Mouse (Mus musculus): ENCODE data around the gene E330017A01Rik.

Gene E330017A01Rik

GRCm38 (mm10) chr16:58662287-58662791 lies 23.8 kb upstream of the E330017A01Rik start:
- DNase-seq (ENCODE audit: low spot score): no peak

GRCm38 (mm10) chr16:58661826-58662225 lies 23.3 kb upstream of the E330017A01Rik start:
- no peak for DNase-seq (ENCODE audit: low spot score)

- no peak for DNase-seq (ENCODE audit: low spot score)
Observed at GRCm38 (mm10) chr16:58658668-58659067, 20.1 kb upstream of the E330017A01Rik start.

GRCm38 (mm10) chr16:58656526-58656925 lies 18.0 kb upstream of the E330017A01Rik start:
- no peak for DNase-seq (ENCODE audit: low spot score)

- no peak for DNase-seq (ENCODE audit: low spot score)
Observed at GRCm38 (mm10) chr16:58655751-58656150, 17.2 kb upstream of the E330017A01Rik start.

GRCm38 (mm10) chr16:58649979-58650378 lies 11.4 kb upstream of the E330017A01Rik start:
- DNase-seq (ENCODE audit: low spot score): no peak

- no peak for DNase-seq (ENCODE audit: low spot score)
Observed at GRCm38 (mm10) chr16:58638016-58638415, 523 bp downstream of the E330017A01Rik start.

- DNase-seq (ENCODE audit: low spot score): no peak
Observed at GRCm38 (mm10) chr16:58637448-58637847, 1.1 kb downstream of the E330017A01Rik start.

GRCm38 (mm10) chr16:58635866-58636265 lies 2.7 kb downstream of the E330017A01Rik start:
- no peak for DNase-seq (ENCODE audit: low spot score)

- no peak for DNase-seq (ENCODE audit: low spot score)
Observed at GRCm38 (mm10) chr16:58629736-58630135, 8.8 kb downstream of the E330017A01Rik start.

GRCm38 (mm10) chr16:58628968-58629367 lies 9.6 kb downstream of the E330017A01Rik start:
- no peak for DNase-seq (ENCODE audit: low spot score)

GRCm38 (mm10) chr16:58628336-58628680 lies 10.2 kb downstream of the E330017A01Rik start:
- no peak for DNase-seq (ENCODE audit: low spot score)

GRCm38 (mm10) chr16:58627597-58628335 lies 10.8 kb downstream of the E330017A01Rik start:
- DNase-seq (ENCODE audit: low spot score): no peak

- peak; percentile 5 for DNase-seq (ENCODE audit: low spot score)
Observed at GRCm38 (mm10) chr16:58623944-58624343, 14.6 kb downstream of the E330017A01Rik start.

GRCm38 (mm10) chr16:58623114-58623513 lies 15.4 kb downstream of the E330017A01Rik start:
- no peak for DNase-seq (ENCODE audit: low spot score)

GRCm38 (mm10) chr16:58622377-58622776 lies 16.2 kb downstream of the E330017A01Rik start:
- DNase-seq (ENCODE audit: low spot score): no peak

GRCm38 (mm10) chr16:58617346-58617745 lies 21.2 kb downstream of the E330017A01Rik start:
- DNase-seq (ENCODE audit: low spot score): no peak

- DNase-seq (ENCODE audit: low spot score): no peak
Observed at GRCm38 (mm10) chr16:58616878-58617277, 21.7 kb downstream of the E330017A01Rik start, which contains the start of gene Gm813. TSS of gene Gm813 (minus strand) at chr16:58616978.

- DNase-seq (ENCODE audit: low spot score): no peak
Observed at GRCm38 (mm10) chr16:58612969-58613368, 25.6 kb downstream of the E330017A01Rik start.

- DNase-seq (ENCODE audit: low spot score): no peak
Observed at GRCm38 (mm10) chr16:58607101-58607500, 31.4 kb downstream of the E330017A01Rik start.

GRCm38 (mm10) chr16:58604680-58605079 lies 33.9 kb downstream of the E330017A01Rik start:
- no peak for DNase-seq (ENCODE audit: low spot score)

GRCm38 (mm10) chr16:58603831-58604230 lies 34.7 kb downstream of the E330017A01Rik start:
- no peak for DNase-seq (ENCODE audit: low spot score)

- DNase-seq (ENCODE audit: low spot score): no peak
Observed at GRCm38 (mm10) chr16:58600846-58601245, 37.7 kb downstream of the E330017A01Rik start.

- DNase-seq (ENCODE audit: low spot score): no peak
Observed at GRCm38 (mm10) chr16:58591299-58591698, 47.2 kb downstream of the E330017A01Rik start.
